Mouse (Mus musculus) embryo, embryonic 11.5 days (tissue): ENCODE data around the gene 5330417C22Rik.

Experiments
- DNase-seq: peaks from one replicate; pipeline ENCODE4 v3.0.0-alpha.2; 2012; ENCODE audit warnings: low read depth, low spot score

Gene 5330417C22Rik

DNA sequence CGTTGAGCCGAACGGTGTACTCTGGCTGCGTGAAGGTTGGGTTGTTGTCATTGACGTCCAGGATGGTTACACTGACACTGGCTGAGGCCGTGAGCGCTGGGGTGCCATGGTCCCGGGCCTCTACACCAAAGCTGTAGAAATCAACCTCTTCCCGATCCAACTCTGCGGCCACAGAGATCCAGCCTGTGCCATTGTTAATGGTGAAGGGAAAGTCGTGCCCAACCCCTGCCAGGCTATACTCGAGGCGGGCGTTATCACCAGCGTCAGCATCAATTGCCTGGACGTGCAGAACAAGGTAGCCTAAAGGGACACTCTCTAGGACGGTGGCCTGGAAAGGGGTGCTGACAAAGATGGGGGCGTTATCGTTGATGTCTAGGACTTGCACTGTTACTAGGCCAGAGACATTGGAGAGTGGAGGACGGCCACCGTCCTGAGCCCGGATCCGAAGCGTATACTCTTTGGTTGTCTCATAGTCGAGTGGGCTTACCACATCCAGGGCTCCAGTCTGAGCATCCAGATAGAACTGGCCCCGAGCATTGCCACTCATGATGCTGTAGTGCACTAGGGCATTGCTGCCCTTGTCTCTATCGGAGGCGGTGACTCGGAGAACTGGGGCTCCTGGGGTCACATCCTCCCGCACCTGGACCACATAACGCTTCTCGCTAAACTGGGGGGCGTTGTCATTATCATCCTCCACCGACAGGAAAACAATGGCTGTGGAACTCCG lies 122.5 kb downstream of the 5330417C22Rik start:
- DNase-seq, result no peak

DNA sequence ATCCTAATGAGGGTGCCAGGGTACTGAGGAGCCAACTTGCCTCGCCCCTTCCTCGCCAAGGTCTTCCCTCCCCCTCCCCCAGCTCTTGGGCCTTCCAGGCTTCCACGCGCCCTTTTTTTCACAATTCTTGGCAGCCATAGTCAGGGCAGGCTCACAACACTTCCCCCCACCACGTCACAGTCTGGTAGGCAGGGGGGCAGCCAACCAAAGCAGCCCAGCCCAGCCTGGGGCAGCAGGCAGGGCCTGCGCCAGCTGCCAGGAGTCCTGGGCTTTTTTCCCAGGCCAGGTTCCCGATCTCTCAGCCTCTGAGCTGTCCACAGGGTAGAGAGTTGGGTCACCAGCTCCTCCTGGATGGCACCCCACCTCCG lies 124.6 kb downstream of the 5330417C22Rik start:
- DNase-seq, result no peak

GRCm38 (mm10) chr3:108411026-108411753 lies 125.1 kb downstream of the 5330417C22Rik start:
- no peak for DNase-seq

- DNase-seq, result no peak
Observed at GRCm38 (mm10) chr3:108410359-108410714, 126.0 kb downstream of the 5330417C22Rik start.

GRCm38 (mm10) chr3:108409656-108410358 lies 126.5 kb downstream of the 5330417C22Rik start:
- DNase-seq, result no peak

- no peak for DNase-seq
Observed at GRCm38 (mm10) chr3:108408517-108409008, 127.8 kb downstream of the 5330417C22Rik start.

DNA sequence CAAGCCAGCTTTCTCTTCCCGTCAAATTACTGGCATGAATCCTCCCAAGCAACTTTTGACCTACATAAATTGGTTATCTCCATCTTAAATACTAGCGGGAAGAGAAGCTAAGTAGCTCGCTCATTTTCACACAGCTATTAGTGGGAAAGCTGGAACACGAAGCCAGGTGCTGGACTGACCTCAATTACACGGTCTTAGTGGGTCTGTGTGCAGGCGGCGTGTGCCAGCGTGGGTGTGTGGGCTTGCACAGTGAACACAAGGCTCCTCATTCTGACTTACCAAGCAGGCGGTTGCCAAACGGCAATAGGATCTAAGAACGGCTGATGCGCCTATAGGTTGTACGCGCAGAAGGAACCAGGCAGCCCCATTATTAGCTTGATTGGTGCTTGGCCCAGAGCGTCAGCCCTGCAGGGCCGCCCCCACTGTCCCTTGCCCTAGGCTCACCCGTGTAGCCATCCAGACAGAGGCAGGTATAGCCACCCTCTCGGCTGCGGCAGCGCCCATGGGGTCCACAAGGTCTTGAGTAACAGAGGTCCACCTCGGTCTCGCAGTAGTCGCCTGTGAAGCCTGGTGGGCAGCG lies 129.9 kb downstream of the 5330417C22Rik start:
- DNase-seq, result no peak
